Mouse (Mus musculus) ovary, postnatal 14 days (tissue): ENCODE data around the gene Sv2a.
"Not testable (repeated sequence)": the region's sequence is repeated elsewhere in the genome, so short reads cannot be mapped to it uniquely, and the experiment has no call there.

ENCODE experiments used
- DNase-seq: peaks from one replicate; pipeline ENCODE4 v3.0.0; 2022; ENCODE audit warnings: low spot score

Gene Sv2a

DNA sequence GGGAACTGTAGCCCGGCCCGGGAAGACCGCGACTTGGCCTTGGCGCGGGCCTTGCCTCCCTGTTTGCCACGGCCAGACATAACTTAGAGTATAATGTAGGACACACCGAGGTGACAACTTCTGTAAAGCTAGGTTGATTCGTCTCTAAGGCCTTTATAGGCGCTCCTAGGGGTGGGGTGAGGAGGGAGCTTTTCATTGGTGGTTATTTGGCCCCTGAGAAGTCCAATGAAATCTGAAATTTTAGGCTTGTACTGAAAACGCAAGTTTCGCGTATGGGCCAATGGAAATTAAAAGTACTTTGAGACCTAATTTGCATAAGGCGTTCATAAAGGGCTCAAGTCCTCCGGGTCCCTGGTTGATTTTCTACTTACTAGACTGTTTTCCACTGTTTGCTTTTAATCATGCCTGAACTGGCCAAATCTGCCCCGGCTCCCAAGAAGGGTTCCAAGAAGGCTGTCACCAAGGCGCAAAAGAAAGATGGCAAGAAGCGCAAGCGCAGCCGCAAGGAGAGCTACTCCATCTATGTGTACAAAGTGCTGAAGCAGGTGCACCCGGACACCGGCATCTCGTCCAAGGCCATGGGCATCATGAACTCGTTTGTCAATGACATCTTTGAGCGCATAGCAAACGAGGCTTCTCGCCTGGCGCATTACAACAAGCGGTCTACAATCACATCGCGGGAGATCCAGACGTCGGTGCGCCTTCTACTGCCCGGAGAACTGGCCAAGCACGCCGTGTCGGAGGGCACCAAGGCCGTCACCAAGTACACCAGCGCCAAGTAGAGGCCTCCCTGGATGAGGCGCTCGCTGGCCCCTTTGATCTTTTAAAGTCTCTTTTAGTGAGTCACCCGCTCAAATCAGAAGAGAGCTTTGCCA, 40.1 kb downstream of the Sv2a start, which contains the start of the genes Hist2h2ac and Hist2h2be:
Gene Hist2h2ac (minus strand): TSS at position 116 of the 875 bp plus-strand sequence.
Gene Hist2h2be (plus strand): TSS at position 355 of the 875 bp plus-strand sequence.
- peak; percentile 79 for DNase-seq

DNA sequence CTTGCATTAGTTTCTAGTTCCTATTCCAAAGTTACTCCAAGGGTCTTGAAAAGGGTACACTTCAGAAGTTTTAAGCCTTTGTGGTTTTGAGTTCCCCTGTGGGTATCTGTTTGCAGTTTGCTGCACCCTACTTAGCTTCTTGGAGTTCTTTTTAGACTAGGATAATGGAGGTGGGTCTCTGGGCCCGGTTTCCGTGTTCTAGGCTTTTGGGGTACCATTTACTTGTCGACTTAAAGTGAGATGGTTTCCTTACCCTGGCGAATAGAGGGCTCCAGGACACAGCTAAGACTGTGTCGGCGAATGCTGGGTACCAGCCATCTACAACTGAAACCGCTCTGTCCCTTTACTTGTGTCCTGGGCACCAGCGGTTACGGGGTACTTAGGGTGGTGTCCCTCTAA, 40.7 kb downstream of the Sv2a start:
- no peak for DNase-seq

DNA sequence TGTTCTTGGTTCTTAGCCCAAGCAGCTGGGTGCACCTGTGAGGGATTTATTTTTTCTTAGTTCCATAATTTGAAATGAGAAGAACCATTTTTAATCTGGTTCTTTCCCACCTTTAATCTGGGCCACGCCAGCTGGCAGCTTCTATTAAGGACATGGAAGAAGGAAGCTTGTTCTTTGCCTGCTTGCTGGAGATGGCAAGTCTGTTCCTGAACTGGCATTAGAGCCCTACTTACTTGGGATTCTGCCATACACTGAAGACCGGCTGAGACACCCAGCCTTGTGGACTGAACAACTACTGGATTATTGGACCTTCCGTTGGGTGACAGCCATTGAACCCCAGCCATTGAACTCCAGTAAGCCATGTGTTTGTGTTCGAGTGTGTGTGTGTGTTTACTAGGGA, 41.8 kb downstream of the Sv2a start:
- DNase-seq = no peak

DNA sequence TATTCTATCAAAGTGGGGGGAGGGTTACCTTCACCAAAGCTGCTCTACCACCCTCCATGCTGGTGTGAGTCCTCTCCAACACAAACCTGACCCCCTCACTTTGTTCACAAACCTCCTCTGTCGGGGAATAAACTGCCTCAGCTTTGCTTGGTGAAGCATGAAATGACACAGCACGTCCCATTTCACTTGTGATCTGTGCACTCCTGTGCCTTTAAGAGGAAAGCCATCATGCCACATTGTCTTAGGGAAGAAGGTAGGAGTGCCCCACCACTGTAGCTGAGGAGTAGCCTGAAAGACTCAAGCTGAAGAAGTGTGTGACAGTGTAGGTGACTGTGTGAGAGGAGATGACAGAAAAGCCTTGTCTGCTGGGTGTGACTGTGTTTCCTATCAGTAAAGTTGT, 44.5 kb downstream of the Sv2a start:
- DNase-seq = no peak

DNA sequence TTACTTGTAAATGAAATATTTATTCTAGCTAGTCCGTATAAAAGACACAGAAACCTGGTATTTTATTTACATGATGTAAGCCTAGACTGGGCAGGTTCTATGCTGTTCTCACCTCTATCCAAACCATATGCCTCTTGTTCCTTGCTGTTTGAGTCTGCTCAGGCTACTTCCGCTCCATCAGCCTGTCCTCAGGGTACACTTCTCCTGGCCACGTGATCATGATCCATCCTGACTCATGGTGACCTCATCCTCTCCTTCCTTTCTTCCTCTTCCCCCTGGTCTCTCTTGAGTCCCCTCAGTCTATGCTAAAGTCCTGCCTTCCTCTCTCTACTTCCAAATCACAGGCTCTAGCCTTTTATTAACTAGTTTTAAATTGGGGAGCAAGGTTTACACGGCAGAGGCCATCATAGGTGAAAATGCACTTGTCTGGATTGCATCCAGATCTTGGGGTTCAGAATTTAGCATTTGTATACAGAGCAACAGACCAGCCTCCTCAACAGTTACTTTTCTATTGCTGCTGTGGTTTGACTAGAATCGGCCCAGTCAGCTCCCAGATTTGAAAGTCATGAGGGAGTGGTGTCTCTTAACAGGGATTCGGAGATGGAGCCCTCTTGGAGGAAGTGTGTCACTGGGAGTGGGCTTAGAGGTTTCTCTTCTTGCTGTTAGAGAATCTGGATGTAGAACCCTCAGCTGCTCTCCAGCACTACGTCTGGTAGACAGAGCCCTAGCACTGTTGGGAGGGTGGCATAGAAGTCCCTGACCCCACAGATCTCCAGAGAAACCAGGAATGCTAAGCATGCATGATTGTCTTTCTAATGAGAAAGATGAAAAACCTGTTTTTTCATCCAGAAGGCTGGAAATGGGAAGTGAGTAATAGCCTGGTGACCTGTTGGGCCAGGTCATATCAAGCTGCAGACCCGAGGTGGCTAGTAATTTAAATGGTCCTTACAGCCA, 46.0 kb downstream of the Sv2a start:
- no peak for DNase-seq

DNA sequence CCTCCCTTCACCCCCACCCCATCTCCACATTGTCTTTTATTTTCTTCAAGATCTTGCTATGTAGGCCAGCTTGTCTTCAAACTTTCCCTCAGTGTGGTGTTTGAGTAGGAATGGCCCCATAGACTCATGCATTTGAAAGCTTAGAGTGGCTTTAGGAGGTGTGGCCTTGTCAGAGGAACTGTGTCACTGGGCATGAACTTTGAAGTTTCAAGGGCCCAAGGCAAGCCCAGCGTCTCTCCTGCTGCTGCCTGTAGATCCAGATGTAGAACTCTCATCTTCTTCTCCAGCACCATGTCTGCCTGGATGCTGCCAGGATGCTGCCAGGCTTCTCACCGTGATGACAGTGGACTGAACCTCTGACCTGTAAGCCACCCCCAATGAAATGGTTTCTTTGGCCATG, 47.9 kb downstream of the Sv2a start:
- DNase-seq = no peak

DNA sequence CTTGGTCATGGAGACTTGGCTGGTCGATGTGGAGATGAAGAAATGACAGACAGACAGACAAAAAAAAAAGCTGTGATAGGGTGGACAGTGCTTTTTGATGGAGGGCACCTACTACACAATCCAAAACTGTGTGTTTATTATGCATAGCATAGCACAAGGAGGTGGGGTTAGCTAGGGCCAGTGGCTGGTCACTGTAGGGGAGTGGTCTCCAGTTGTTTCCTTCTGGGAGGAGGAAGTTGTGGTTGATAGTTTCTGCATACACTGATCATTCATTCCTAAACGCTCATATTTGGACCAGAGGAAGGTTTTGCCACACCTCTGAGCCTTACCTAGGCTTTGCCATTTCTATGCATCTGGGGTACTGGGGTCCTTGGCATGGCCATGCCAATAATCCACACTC, 49.5 kb downstream of the Sv2a start:
- no peak for DNase-seq

DNA sequence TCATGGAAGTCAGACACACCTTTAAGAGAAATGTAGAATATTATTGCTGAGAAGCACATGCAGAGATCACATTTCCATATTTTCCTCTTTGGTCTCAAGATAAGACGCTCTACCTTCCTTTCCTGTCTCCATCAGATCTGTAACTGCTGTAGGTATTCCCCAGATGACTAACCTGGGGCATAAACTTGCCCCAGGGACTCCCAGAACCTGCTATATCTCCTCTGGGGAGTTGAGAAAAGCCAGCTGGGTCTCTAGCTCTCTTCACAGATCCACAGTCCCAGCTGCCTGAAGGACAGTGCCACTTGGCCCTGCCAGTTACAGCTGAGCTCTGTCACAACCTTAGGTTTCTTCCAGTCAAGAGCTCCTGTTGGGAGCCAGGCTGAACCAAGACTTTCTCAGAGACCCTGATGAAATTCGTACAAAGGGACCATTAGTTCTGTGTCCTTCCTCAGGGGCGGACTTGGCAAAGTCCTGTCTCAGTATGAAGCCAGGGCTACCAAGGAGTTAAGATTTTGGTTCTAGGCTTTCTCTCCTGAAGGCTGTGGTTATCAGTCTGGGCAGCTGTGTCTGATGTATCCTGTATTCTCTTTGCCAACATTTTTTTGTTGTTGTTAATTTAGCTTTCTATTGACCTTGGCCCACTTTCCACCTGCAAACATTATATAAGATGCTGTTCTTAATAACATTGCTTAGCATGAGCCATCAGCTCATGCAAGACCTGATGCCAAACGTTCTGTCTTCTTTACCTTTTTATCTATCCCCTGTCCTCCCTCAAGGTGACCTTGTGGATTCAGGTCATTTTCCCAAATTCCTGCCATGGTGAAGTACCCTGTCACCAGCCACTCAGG, 50.2 kb downstream of the Sv2a start:
- DNase-seq = no peak

DNA sequence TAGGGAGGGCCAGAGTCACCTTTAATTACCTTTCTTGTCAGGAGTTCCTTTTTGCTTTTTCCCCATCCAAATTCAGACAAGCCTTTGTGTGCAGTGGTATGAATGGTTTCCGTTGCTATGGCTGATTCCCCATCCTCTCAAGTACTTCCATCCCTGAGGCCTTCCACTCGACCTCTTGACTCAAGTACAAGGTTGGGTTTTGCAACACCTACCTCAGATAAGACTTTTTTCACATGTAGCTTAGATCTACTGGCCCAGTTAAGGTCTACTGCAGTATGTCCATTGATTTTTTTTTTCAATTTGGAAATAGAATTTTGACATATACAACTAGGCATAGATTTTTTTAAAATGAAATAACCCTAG, 50.8 kb downstream of the Sv2a start:
- no peak for DNase-seq

DNA sequence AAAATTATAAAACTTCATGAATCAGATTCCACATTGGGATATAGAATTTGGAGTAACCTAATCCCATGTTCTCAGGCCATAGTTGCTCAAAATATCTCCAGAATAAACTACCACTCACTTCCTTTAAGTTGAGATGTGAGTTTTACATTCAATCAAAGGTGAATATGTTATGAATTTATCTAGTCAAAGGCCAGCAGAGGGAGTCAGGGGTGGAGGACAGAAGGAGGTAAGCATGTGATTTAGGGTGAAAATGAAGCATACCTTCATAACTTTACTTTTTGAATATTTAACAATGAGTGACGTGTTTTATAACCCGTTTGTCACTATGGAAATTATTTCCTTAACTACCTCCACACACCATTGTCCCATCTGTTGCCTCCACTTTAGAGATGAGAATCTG, 54.0 kb downstream of the Sv2a start:
- DNase-seq = no peak

DNA sequence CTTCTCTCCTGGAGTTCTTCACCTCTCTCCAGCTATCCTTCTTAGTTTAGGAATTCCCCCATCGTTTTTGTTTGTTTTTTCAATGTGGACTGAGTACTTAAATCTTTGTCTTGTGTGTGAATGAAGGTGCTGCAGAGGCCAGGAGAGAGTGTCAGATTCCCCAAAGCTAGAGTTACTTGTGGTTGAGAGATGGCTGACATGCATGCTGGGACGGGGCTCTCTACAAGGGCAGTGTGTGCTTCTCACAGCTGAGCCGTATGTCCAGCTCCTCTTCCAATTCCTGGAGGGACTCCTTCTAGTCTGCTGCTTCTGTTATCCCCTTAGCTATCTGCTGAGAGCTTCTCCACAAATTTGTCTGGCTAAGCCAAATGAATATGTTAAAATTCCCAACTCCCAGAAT, 54.9 kb downstream of the Sv2a start:
- no peak for DNase-seq

DNA sequence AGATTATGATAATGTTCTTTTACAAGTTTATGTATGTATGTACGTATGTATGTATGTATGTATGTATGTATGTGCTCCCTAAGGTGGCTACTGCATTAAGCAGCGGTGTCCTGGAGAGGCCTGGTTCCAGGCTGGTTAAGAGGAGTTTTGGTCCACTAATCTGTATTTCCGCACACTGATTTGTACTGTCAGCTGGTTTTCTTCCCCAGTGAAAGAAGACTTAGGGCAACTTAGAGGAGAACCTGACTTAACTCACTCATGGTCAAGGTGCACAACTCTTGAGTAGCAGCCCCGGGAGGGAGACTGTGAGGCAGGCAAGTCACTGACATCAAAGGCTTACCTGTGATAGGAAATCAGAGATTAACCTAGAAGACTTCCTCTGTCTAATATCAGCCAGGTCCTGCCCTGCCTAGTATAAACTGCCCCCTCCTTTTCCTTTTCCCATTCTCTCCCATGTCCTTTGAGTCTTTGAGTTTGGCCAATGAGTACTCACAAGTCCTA, 55.9 kb downstream of the Sv2a start:
- DNase-seq = no peak

DNA sequence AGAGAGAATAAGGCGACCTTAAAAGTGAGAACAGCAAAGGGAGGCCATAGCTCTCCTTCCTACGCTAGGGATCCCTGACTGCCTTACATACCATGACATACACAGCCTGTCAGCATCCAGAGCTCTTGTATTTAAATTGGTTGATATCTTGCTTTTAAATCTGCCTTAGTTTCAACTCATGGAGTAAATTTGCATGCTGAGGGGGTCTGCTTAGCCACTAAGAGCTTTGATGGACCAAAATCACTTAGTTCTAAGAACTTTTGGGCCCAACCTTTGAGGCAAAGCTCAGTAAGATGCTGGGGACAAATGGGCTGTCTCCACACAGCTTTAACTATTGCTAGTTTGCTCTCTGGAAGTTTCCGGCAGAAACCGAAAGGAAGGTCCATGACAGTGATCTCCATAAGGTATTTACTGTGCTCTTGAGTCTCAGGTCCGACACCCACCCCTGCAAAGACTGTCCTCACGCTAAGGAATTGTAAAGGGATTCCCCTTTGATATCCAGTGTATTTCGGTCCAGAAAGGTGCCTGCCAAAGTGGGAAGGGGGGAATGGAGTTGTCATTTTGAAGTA, 56.5 kb downstream of the Sv2a start:
- DNase-seq = no peak

DNA sequence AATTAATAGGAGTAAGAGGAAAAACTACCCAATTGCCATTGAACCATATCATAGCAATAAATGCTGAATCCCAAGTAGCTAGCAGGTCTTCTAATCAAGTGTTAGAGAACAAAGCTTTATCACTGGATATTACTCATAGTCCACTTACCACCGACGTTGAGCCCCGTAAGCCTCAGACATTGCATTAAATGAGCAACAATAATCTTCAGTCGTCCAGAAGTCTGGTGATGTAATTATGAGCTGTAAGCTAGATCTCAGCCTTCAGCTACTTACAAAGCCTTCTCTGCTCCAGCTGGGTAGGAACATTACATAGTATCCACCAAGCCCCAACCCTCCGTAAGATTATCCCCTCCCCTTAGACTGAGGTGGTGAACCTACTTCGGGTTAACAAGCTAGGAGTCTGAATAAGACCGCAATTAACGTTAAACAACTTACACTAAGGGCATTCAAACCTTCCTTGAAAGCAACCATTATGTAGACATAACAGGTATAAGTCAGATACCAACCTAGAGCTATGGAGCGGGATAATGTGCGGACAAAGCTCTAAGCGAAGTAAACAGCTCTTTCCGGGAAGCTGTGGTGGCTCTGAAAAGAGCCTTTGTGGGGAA, 57.1 kb downstream of the Sv2a start:
- no peak for DNase-seq

DNA sequence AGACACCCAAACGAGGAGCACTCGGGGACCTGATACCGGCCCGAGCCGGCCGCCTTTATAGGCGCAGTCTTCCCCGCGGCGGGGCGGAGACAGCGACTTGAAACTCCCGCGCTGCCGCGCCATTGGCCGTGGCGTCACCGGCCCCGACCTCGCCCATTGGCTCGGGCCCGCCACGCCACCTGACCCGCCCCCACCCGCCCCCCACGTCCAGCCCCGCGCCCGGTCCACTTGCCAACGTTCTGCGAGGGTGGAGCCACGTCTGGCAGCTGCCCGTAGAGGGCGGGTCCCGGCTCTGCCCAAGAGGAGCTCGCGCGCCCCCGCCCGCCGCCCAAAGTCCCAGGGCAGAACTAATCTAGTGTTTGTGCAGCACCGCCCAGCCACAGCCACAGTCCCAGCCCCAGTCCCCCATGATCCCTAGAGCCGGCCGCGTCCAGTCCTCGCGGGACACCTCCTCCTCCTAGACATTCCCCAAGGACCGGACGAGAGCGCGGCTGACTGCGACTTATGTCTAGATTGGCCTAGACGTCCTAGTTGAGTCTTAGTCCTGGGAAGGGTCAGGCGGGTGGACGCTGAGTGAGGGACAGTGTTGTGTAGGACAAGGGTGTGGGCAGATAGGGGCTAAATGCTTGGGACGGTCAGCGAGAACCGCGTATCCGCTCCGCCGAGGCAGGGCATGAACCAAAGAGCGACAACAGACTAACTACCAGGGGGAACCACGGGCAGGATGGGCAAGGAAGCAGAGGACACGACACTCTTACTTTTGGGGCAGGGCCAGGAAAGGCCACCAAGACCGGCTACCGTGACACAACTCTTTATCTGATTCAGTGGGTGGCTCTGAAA, 58.2 kb downstream of the Sv2a start, which contains the start of gene Hist2h3c2:
Gene Hist2h3c2 (minus strand): TSS at position 174 of the 840 bp plus-strand sequence.
- not testable (repeated sequence) for DNase-seq

DNA sequence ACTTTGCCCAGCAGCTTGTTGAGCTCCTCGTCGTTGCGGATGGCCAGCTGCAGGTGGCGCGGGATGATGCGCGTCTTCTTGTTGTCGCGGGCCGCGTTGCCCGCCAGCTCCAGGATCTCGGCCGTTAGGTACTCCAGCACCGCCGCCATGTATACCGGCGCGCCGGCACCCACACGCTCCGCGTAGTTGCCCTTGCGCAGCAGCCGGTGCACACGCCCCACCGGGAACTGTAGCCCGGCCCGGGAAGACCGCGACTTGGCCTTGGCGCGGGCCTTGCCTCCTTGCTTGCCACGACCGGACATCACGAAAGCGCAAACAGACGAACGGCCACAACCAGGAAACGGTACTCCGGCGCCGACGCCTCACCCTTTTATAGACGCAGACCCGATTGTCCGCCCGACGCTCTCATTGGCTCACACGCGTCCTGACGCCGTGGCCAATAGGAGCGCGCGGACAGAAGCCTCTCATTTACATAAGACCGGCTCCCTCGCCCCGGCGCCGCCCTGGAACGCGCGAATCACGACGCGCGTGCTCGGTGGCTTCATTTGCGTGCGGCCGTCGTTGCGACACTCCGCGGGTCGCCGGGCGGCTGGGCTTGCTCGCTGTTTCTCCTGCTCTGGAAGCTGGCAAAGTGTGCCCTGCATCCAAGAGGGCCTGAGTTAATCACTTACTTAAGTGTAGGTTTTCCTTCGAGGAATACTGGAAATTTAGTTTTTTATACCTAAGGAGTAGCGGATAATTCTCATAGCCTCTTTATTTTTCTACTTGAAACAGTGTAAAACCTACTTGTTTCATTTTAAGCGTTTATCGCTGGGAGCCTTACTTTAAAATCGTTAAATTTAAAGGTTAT, 59.2 kb downstream of the Sv2a start, which contains the start of gene Hist2h2aa2:
Gene Hist2h2aa2 (minus strand): TSS at position 328 of the 850 bp plus-strand sequence.
- peak; percentile 89 for DNase-seq

DNA sequence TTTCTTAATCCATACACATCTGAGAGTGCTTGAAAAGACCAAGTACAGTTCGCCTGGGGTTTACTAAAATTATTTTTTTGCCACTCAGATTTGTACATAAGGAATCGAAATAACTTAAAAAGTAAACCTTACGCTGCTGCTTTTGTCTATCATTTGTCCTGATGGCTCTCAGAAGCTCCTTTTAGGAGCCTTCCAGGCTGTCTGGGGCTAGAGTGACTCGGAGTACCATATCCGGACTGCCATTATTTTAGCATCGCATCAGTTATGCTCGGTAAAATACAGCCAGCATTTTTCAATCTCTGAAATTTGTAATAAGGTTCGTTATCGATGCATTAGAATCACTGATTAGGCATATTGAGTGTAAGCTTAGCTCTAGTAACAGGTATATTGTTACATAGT, 59.8 kb downstream of the Sv2a start:
- no peak for DNase-seq

DNA sequence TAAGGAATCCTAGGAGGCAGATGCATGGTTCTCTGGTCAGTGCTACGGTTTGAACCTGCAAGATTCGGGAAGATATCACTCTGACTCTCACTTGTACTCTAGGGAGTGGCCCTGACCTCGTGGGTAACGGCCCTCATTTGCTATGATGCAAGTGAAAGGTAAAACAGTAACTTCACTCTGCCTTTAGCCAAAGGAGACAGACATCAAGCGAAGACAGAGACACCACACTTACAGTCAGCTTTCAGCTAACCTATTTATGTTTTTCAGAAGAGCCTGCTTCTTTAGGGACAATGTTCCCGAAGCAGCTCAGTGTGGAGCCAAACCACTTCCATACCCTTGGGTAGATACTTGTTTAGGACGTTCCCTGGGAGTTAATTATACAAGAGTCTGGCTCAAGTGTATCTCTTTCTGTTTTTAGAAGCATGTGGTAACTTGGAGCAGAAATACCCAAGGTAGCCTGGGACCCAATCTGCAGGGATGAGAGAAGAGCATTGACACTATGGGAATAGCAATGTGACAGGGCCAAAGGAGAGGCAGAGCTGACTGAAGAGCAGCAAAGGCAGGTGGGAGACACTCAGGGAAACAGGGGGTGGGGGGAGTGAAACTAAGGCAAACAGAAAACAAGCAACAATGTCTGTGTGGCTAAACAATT, 63.1 kb downstream of the Sv2a start:
- no peak for DNase-seq
